Comparison of ENCODE assay signal across 20 mouse cellular contexts in the genomic region with DNA sequence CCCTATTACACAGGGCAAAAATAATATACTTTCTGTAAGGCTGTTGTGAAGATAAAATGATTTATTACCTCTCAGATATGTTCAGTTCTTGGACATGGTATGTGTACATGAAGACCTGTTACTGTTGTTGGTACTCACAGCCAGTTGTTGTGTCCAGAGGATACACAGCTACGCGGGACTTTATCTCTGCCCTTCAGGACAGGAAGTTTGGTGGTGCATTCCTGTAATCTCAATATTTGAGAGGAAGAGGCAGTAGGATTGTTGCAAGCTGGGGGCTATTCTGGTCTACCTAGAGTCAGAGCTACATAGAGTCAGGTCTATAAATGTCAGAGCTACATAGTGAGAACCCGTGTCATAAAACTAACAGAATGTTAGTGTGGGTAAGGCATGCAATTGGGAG.
"Had no signal": no experiment of that assay in that cellular context is flagged by ENCODE, and none has a peak within 500 bp of the region (broad histone marks: within the 10 kb centered on the region; RNA-seq: fewer than 3 reads in every experiment).

No protein-coding gene starts in this region.

- H3K27ac ChIP-seq: kidney, postnatal 0 days; limb, embryonic 10.5 days; limb, embryonic 13.5 days; midbrain, embryonic 10.5 days; midbrain, embryonic 13.5 days; neural tube, embryonic 13.5 days; stomach, embryonic 15.5 days had no signal

- H3K9me3 ChIP-seq: limb, embryonic 10.5 days; limb, embryonic 13.5 days; midbrain, embryonic 10.5 days; midbrain, embryonic 13.5 days; neural tube, embryonic 13.5 days; stomach, embryonic 15.5 days had no signal

- ATAC-seq: intestine, postnatal 0 days; midbrain, embryonic 13.5 days; midbrain, embryonic 16.5 days had no signal

- H3K27me3 ChIP-seq: limb, embryonic 13.5 days; midbrain, embryonic 13.5 days; neural tube, embryonic 13.5 days; stomach, embryonic 15.5 days had no signal

- H3K4me3 ChIP-seq: limb, embryonic 10.5 days; limb, embryonic 13.5 days; midbrain, embryonic 10.5 days; midbrain, embryonic 13.5 days; myocyte; neural tube, embryonic 13.5 days; stomach, embryonic 15.5 days had no signal

- H3K36me3 ChIP-seq: limb, embryonic 10.5 days; limb, embryonic 13.5 days; midbrain, embryonic 10.5 days; midbrain, embryonic 13.5 days; neural tube, embryonic 13.5 days; stomach, embryonic 15.5 days had no signal

- H3K9ac ChIP-seq: limb, embryonic 13.5 days; midbrain, embryonic 13.5 days; neural tube, embryonic 13.5 days; stomach, embryonic 15.5 days had no signal

- H3K4me2 ChIP-seq: limb, embryonic 13.5 days; midbrain, embryonic 13.5 days; neural tube, embryonic 13.5 days; stomach, embryonic 15.5 days had no signal

- DNase-seq: kidney, adult 2 months; kidney, postnatal 25 days; lung, adult 2 months; lung, postnatal 14 days; lung, postnatal 4 days; retina, postnatal 1 day; right cerebral cortex, postnatal 25 days; spleen, adult 18-20 months; thymus, adult 2 months; thymus, postnatal 14 days had no signal
